Mouse (Mus musculus) mature B cell (primary cell): ENCODE data around the gene Edem3.
"Not testable (repeated sequence)": the region's sequence is repeated elsewhere in the genome, so short reads cannot be mapped to it uniquely, and the experiment has no call there.

Experiments used
- in situ Hi-C: fragments of 300-500 bp; cut with MboI; formaldehyde crosslinking; loops from 2 replicates; pipeline ENCODE4 v1.14.3; 2019

Edem3 gene

DNA sequence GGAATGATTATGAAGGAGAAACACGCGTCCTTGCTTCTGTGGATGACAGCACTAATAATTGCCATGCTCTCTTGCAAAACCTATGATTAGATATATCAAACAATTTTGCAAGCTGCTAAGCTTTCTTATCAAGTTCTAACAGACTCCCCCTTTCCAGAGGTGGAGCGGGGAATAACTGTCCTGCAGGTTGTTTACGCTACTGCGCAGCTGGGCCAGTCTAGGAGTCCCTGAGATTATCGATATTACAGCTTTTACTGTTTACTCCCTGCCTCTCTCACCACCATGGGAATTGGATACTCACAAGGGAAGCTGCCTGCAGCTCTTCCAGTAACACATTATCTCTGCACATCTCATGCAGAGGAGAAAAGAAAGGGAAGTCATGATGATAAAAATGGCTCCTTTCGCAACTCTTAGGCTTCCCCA lies 14.0 kb upstream of the Edem3 start:
- in situ Hi-C loops: no loop called here

- in situ Hi-C loops: loop anchor here (25.0 kb wide), 1 partner anchor 1313 kb away; no protein-coding TSS in a partner anchor
These were observed 5.3 kb upstream of the Edem3 start for GRCm38 (mm10) chr1:151749894-151750293.

- in situ Hi-C loops: loop anchor here (25.0 kb wide), 1 partner anchor 1316 kb away; no protein-coding TSS in a partner anchor
These were observed 2.2 kb upstream of the Edem3 start for GRCm38 (mm10) chr1:151752946-151753345.

DNA sequence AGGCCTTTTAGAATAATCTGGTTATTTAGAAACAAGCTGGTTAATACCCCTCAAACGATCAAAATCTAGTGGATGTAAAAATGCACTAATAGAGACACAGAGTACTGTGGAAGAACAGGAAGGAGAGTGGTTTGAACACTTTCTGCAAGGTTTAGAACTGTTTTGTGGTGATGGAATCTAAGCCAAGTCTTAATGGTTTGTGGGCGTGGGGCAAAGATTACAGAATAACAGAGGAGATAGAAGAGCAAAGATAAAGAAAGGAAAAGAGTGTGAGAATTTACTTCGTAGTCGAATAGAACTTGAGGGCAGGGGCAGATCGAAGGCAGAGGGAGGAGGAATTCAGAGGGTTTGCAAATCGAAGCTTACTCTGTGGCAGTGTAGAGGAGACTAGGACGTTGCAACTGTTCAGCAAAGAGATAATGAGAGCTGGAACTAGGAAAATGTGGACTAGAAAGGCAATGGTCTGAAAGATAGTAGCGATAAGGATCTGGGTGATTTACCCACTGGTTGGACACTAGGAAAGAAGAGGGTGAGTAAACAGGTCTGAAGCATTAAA lies 1.7 kb upstream of the Edem3 start:
- in situ Hi-C loops: loop anchor here (25.0 kb wide), 1 partner anchor 1316 kb away; no protein-coding TSS in a partner anchor

- in situ Hi-C loops: loop anchor here (25.0 kb wide), 1 partner anchor 1317 kb away; no protein-coding TSS in a partner anchor
These were observed 1.1 kb upstream of the Edem3 start for GRCm38 (mm10) chr1:151754028-151754489.

DNA sequence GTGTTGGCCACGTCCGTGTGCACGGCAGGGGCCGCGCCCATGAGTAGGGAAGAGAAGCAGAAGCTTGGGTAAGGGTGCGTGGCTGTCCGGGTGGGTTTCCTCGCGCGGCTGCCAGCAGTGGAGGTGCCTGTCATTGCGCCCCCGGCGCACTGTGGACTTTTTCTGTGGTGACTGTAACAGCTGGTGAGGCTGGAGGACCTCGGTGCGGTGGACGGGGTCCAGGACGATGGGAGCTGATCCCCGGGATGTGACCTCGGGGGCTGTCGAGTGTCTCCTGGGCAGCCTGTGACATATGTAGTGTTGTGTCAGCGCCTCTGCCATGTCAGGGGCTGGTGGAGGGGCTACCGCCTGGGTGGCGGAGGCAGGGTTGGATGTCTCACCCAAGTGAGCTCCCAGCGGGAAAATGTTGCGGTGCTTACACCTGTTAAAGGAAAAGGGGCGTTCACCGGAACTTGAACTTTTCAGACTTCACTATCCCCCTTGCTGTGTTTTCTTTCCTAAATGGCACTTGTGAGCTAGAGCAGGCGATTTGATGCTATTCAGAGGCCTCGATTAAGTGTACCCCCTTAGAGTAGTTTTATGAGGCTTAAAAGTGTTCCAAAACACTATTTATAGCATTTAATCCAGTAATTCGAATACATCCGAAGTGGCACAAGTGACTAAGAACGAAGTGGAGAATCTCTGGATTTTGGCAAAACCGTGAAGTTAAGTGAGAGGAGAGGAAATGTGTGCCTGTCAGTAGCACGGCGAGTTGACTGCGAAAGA lies 671 bp downstream of the Edem3 start:
- in situ Hi-C loops: loop anchor here (25.0 kb wide), 1 partner anchor 1319 kb away; no protein-coding TSS in a partner anchor

- in situ Hi-C loops: loop anchor here (25.0 kb wide), 1 partner anchor 1319 kb away; no protein-coding TSS in a partner anchor
These were observed 1.2 kb downstream of the Edem3 start for GRCm38 (mm10) chr1:151756425-151756728.

- in situ Hi-C loops: loop anchor here (25.0 kb wide), 1 partner anchor 1321 kb away; no protein-coding TSS in a partner anchor
These were observed 3.1 kb downstream of the Edem3 start for GRCm38 (mm10) chr1:151758301-151758700.

- in situ Hi-C loops: loop anchor here (25.0 kb wide), 1 partner anchor 1322 kb away; no protein-coding TSS in a partner anchor
These were observed 3.8 kb downstream of the Edem3 start for GRCm38 (mm10) chr1:151758991-151759390.

GRCm38 (mm10) chr1:151764236-151764635 lies 9.1 kb downstream of the Edem3 start:
- in situ Hi-C loops: loop anchor here (25.0 kb wide), 1 partner anchor 1327 kb away; no protein-coding TSS in a partner anchor

DNA sequence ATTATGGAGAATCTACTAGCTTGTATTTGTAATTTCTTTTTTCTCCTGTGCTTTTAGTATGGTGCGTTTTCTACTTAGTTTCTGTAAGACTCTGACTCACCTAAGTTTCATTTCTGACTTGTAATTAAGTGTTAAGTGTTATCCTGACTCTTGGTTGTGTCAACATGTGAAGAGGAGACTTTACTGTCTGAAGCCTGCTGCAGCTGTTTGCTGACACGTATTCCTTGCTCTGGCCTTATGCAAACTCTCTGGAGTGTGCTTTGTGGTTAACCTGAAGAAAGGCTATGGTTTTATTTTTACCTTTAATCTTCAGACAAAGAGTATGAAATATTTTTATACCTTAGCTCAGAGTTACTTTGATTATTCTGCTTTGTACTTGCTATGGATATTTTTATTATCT lies 11.0 kb downstream of the Edem3 start:
- in situ Hi-C loops: loop anchor here (25.0 kb wide), 1 partner anchor 1329 kb away; no protein-coding TSS in a partner anchor

GRCm38 (mm10) chr1:151766976-151767654 lies 11.9 kb downstream of the Edem3 start:
- in situ Hi-C loops: loop anchor here (25.0 kb wide), 1 partner anchor 1330 kb away; no protein-coding TSS in a partner anchor

GRCm38 (mm10) chr1:151769200-151769913 lies 14.2 kb downstream of the Edem3 start:
- in situ Hi-C loops: loop anchor here (25.0 kb wide), 1 partner anchor 1332 kb away; no protein-coding TSS in a partner anchor

DNA sequence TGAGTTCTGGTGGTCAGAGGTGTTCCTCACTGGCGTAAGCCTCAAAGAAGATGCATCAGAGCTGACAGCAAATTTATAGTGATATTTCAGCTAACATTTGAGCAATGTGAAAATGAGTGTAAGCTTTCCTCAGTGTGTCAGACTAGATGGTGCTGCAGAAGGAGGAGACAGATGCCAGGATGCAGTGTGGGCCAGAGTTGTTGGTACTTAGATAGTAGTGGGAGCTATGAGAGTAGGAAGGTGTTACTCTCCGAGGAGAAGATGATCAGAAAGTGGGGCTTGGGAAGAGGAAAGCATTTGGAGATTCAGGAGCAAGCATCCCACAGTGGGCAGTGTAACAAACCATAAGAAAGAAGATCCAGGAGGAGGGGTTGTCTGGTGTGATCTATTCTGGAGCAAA lies 22.4 kb downstream of the Edem3 start:
- in situ Hi-C loops: no loop called here

DNA sequence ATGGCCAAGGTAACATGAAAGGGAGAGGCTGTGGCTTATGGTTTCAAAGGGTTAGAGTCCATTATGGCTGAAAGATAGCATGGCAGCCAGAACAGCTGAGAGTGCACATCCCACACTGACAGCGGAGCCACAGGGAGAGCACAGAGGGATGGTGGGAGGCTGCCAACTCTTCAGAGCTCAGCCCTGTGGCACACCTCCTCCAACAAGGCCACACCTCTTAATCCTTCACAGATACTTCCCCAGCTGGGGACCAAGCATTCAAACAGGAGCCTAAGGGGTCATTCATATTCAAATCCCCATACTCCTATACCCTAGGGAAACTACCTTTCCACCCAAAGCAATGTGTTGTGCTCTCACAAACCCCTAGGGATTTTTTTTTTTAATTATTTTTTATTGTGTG lies 23.4 kb downstream of the Edem3 start:
- in situ Hi-C loops: no loop called here

GRCm38 (mm10) chr1:151779306-151779705 lies 24.1 kb downstream of the Edem3 start:
- in situ Hi-C loops: no loop called here

- in situ Hi-C loops: no loop called here
These were observed 26.3 kb downstream of the Edem3 start for GRCm38 (mm10) chr1:151781447-151781846.

- in situ Hi-C loops: no loop called here
These were observed 28.2 kb downstream of the Edem3 start for GRCm38 (mm10) chr1:151783403-151783802.

DNA sequence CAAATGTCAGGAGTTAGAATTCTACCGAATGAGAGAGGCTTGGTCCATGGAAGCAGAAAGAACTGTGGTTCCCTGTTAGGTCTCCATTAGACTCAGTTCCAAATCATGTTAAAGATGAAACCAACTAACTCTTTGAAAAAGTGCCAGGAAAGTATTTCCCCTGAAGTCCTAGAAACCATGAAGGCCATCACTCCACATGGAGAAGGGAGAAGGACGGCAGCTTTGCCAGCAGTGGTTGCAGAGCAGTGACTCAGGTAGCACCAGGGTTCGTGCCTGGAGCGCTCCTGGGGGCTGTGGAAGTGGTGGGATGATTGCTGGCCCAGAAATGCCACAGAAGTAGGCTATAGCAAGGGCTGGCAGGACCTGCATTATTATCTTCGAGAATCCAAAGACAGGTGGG lies 31.2 kb downstream of the Edem3 start:
- in situ Hi-C loops: no loop called here

- in situ Hi-C loops: no loop called here
These were observed 34.0 kb downstream of the Edem3 start for GRCm38 (mm10) chr1:151789136-151789535.

DNA sequence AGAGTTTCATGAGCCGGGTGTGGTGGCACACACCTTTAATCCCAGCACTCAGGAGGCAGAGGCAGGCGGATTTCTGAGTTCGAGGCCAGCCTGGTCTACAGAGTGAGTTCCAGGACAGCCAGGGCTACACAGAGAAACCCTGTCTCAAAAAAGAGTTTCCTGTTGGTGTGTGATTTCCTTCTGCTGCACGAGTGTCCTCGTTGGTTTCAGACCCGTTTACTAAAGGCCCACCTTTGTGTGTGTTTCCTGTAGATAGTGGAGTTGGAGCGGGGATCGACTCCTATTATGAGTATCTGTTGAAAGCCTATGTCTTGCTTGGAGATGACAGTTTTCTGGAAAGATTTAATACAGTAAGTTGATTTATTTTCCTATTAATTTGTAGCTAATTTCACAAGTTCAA lies 36.9 kb downstream of the Edem3 start:
- in situ Hi-C loops: not testable (repeated sequence)
